Mouse (Mus musculus): ENCODE results near the gene Prkaa1. TPM values are rescaled to one million over a fixed set of nuclear protein-coding genes. Genes with fewer than 3 reads are reported as not detected.

Gene Prkaa1
- polyA plus RNA-seq, 1 experiment from 2014 or later, result 22.3 TPM

DNA sequence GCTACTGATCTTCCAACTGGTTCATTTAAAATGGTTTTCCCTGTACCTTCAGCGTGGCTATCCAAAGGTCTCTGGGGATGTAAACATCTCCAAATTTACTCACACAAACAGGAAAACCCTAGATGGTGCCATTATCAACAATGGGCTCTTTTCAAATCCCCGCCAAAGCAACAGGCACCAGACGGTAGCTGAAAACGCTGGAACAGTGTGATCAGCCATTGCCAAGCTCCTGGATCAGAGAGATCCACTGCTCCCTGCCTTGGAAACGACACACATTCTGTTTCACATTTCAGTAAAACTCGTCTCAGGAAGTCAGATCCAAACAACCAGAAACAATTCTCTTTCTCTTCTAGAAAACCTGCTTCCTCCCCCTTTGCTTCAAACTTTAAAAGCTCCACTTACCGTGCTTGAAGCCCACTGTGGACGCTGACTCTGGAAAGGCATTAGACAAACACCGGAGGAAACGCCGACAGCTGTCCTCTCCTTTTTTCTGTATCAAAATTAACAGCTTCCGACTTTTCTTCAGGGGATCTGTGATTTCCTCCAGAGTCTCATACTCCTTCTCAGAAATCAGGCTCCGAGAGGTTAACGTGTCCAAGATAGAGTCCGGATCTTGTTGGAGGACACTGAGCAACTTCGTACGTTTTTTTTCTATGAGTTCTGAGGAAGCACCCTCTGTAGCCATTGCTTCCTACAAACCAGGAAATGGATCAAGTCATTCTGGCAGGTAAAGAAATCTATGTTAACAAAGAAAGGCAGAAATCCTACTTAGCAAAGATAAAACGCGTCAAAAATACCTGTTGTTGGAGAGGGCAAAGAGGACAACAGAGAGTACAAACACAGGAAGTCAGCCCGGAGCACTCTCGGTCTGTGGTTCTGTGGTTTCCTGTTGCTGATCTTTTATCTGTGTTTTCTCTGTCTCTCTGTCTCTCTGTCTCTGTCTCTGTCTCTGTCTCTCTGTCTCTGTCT, 35.7 kb upstream of the Prkaa1 start, which contains the start of gene Card6:
Gene Card6 (minus strand): TSS at position 854 of the 969 bp plus-strand sequence.
- Histone ChIP-seq H3K4me1 (ENCODE audit: insufficient read depth) (no peaks in the 10 kb centered on the region), H3K9ac (peak within 1 kb of the TSS; percentile 13; the same call in 1 of the 2 replicates), H3K27ac (ENCODE audit: low read depth) (peak within 1 kb of the TSS; percentile 56; the same call in 1 of the 2 replicates), H3K27me3 (ENCODE audit: insufficient read depth, low read length) (no peaks in the 10 kb centered on the region), H3K36me3 (ENCODE audit: insufficient read depth) (no peaks in the 10 kb centered on the region), H3K4me3 (ENCODE audit: low read depth, low read length) (peak within 1 kb of the TSS; percentile 23), H3K9me3 (ENCODE audit: low read depth, low read length) (no peaks in the 10 kb centered on the region), H3K4me2 (peak within 1 kb of the TSS; percentile 47)
- WGBS, result 36% methylated on average over 21 of the region's 21 CpGs
- TF ChIP-seq CTCF (IDR thresholded peaks at IDR 0.05; ENCODE audit: low read depth), result no peak
- no peak for ATAC-seq (ENCODE audit: insufficient read depth)
- peak; percentile 22 for DNase-seq

GRCm38 (mm10) chr15:5108655-5109040, 35.0 kb upstream of the Prkaa1 start:
- DNase-seq, result no peak
- Histone ChIP-seq H3K27me3 (ENCODE audit: insufficient read depth, low read length) (no peaks in the 10 kb centered on the region), H3K4me3 (ENCODE audit: low read depth, low read length) (no peak overlapping the region), H3K4me2 (no peak overlapping the region; the same call in 1 of the 2 replicates), H3K9ac (no peak overlapping the region; the same call in 1 of the 2 replicates), H3K4me1 (ENCODE audit: insufficient read depth) (no peaks in the 10 kb centered on the region), H3K36me3 (ENCODE audit: insufficient read depth) (no peaks in the 10 kb centered on the region), H3K9me3 (ENCODE audit: low read depth, low read length) (no peaks in the 10 kb centered on the region), H3K27ac (ENCODE audit: low read depth) (no peak overlapping the region)
- TF ChIP-seq CTCF (IDR thresholded peaks at IDR 0.05; ENCODE audit: low read depth), result no peak
- WGBS, result 74% methylated on average over 3 of the region's 3 CpGs
- ATAC-seq (ENCODE audit: insufficient read depth), result no peak

- Histone ChIP-seq H3K4me2 (no peak overlapping the region), H3K4me1 (ENCODE audit: insufficient read depth) (no peaks in the 10 kb centered on the region), H3K9ac (no peak overlapping the region), H3K27ac (ENCODE audit: low read depth) (no peak overlapping the region), H3K27me3 (ENCODE audit: insufficient read depth, low read length) (no peaks in the 10 kb centered on the region), H3K9me3 (ENCODE audit: low read depth, low read length) (no peaks in the 10 kb centered on the region), H3K36me3 (ENCODE audit: insufficient read depth) (peaks cover 3% of the 10 kb centered on the region), H3K4me3 (ENCODE audit: low read depth, low read length) (no peak overlapping the region)
- TF ChIP-seq CTCF (IDR thresholded peaks at IDR 0.05; ENCODE audit: low read depth), result no peak
- DNase-seq (no peak), ATAC-seq (ENCODE audit: insufficient read depth) (no peak)
- WGBS, result 71% methylated on average over 3 of the region's 3 CpGs
Observed at GRCm38 (mm10) chr15:5112651-5113050, 31.0 kb upstream of the Prkaa1 start.

DNA sequence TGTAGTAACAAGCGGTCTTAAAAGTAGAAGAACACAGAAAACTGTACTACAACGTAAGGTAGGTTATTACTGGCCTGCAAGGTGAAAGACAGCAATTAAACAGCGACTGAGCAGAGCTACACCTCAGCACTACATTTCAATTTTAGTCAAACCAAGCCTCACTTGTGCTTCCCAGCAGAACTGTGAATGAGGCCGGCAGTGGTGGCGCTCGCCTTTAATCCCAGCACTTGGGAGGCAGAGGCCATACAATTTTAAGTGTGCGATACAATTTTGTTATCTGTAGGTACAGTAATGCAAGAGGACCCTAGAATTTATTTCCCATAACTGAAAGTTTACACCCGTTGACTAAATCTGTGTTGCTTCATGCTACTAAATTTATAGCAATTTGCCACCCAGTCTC, 28.5 kb upstream of the Prkaa1 start:
- peak; percentile 35 for DNase-seq
- H3K27me3 ChIP-seq (ENCODE audit: insufficient read depth, low read length), result no peaks in the 10 kb centered on the region

GRCm38 (mm10) chr15:5116270-5117030, 27.2 kb upstream of the Prkaa1 start, which contains the start of gene Rpl37:
TSS of gene Rpl37 (plus strand) at chr15:5116645.
- WGBS, result under 1% methylated on average over 54 of the region's 55 CpGs
- TF ChIP-seq CTCF (IDR thresholded peaks at IDR 0.05; ENCODE audit: low read depth), result peak; percentile 88
- ATAC-seq (ENCODE audit: insufficient read depth), result peak; percentile 98
- DNase-seq, result peak; percentile 99
- Histone ChIP-seq H3K36me3 (ENCODE audit: insufficient read depth) (peaks cover 41% of the 10 kb centered on the region), H3K4me2 (peak within 1 kb of the TSS; percentile 89), H3K9ac (peak within 1 kb of the TSS; percentile 92), H3K9me3 (ENCODE audit: low read depth, low read length) (no peaks in the 10 kb centered on the region), H3K27me3 (ENCODE audit: insufficient read depth, low read length) (no peaks in the 10 kb centered on the region), H3K4me1 (ENCODE audit: insufficient read depth) (no peaks in the 10 kb centered on the region), H3K27ac (ENCODE audit: low read depth) (peak within 1 kb of the TSS; percentile 97), H3K4me3 (ENCODE audit: low read depth, low read length) (peak within 1 kb of the TSS; percentile 86)

More for the DNA sequence above, 28.5 kb upstream of the Prkaa1 start:
- Histone ChIP-seq H3K9ac (peak overlapping the region; percentile 68), H3K36me3 (ENCODE audit: insufficient read depth) (peaks cover 28% of the 10 kb centered on the region), H3K4me2 (peak overlapping the region; percentile 58), H3K9me3 (ENCODE audit: low read depth, low read length) (no peaks in the 10 kb centered on the region), H3K4me1 (ENCODE audit: insufficient read depth) (no peaks in the 10 kb centered on the region), H3K27ac (ENCODE audit: low read depth) (peak overlapping the region; percentile 97), H3K4me3 (ENCODE audit: low read depth, low read length) (peak overlapping the region; percentile 86)
- 61% methylated on average over 8 of the region's 8 CpGs for WGBS
- no peak for ATAC-seq (ENCODE audit: insufficient read depth)
- TF ChIP-seq CTCF (IDR thresholded peaks at IDR 0.05; ENCODE audit: low read depth), result no peak

GRCm38 (mm10) chr15:5117031-5117601, 26.5 kb upstream of the Prkaa1 start:
- ATAC-seq (ENCODE audit: insufficient read depth) (no peak), DNase-seq (no peak)
- Histone ChIP-seq H3K36me3 (ENCODE audit: insufficient read depth) (peaks cover 46% of the 10 kb centered on the region), H3K4me2 (peak overlapping the region; percentile 89), H3K27ac (ENCODE audit: low read depth) (peak overlapping the region; percentile 88), H3K9me3 (ENCODE audit: low read depth, low read length) (no peaks in the 10 kb centered on the region), H3K9ac (peak overlapping the region; percentile 92), H3K27me3 (ENCODE audit: insufficient read depth, low read length) (no peaks in the 10 kb centered on the region), H3K4me1 (ENCODE audit: insufficient read depth) (no peaks in the 10 kb centered on the region), H3K4me3 (ENCODE audit: low read depth, low read length) (peak overlapping the region; percentile 86)
- under 1% methylated on average over 22 of the region's 22 CpGs for WGBS
- TF ChIP-seq CTCF (IDR thresholded peaks at IDR 0.05; ENCODE audit: low read depth), result no peak

All from lung, embryonic 14.5 days (tissue).